Mouse (Mus musculus) mature B cell (primary cell): ENCODE results near the gene Shroom3.

Experiments
- in situ Hi-C: fragments of 300-500 bp; cut with MboI; formaldehyde crosslinking; loops from 2 replicates; pipeline ENCODE4 v1.14.3; 2019

The Shroom3 gene

GRCm38 (mm10) chr5:92698131-92698836 lies 15.0 kb downstream of the Shroom3 start:
- in situ Hi-C loops: no loop called here

- in situ Hi-C loops: no loop called here
Measured at GRCm38 (mm10) chr5:92698837-92699529, 15.7 kb downstream of the Shroom3 start.

DNA sequence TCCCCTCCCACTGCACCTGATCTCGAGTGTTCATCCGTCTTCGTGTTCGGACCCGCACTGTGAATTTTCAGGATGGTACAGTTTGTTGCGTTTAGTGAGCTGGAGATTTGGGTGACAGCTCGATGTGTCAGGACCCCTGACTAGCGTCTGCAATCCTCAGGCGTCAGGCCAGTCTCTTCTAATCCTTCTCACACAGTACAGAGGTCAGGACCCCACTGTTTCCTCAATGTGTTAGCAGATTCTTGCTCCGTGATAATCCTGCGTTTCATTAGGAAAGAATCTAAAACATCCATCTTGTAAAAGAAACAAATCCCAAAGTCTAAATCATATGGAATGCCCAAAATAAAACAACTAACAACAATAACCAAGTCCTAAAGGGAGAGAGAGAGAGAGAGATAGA lies 18.5 kb downstream of the Shroom3 start:
- in situ Hi-C loops: no loop called here

- in situ Hi-C loops: no loop called here
Measured at GRCm38 (mm10) chr5:92703671-92704070, 20.4 kb downstream of the Shroom3 start.

- in situ Hi-C loops: no loop called here
Measured at GRCm38 (mm10) chr5:92707921-92708491, 24.8 kb downstream of the Shroom3 start.

DNA sequence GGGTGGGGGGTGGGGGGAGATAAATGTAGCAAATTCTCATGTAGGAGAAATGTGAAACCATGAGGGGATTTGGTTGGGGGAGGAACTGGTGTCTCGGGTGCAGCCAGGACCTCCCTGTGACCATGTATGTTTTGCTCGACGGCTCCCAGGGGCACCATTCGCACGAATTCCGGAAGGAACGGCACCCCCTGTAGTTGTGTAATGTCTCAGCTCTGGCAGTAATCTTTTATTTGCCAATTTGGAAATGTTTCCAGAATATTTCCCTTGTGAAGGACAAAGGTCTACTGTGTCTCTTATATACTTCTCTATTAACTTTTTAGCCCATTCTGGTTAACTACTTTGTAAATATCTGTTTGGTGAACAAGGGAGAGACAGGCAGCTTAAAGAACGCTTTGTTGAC lies 27.5 kb downstream of the Shroom3 start:
- in situ Hi-C loops: no loop called here

GRCm38 (mm10) chr5:92711666-92712290 lies 28.5 kb downstream of the Shroom3 start:
- in situ Hi-C loops: no loop called here

DNA sequence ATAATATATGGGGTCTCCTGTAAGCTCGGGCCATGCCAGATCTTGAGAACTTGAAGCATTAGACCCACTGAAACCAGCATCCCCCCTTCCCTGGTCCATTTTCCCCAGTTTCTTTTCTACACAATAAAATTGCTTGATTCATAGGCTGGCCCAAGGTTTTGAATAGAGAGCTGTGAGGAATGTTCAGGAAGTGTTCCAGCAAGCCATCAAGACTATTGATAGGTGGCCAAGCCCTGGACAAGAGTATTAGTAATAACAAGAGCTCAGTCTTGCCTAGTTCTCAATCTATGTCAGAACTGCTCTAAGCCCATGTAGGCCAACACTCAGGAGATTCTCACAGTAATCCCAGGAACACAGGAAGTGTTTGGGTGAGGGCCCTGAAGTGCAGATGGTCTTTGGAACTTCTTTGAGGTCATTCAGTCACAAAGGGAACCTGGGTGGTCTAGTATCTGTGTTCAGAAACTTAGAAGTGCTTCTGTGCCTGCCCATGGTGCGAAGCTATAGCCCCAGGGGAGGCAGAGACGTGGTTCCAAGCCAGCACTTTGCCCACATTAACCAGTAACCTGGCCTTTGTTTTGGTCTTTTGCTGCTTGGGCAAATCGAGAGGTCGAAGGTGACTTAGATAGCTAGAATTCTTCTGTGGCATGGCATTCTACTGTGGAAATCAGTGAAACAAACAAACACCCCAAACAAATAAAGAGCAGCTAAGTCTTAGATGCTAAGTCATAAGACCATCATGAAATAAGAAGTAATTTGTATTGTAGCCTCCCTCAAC lies 29.6 kb downstream of the Shroom3 start:
- in situ Hi-C loops: no loop called here

GRCm38 (mm10) chr5:92714886-92715285 lies 31.7 kb downstream of the Shroom3 start:
- in situ Hi-C loops: no loop called here

- in situ Hi-C loops: no loop called here
Measured at GRCm38 (mm10) chr5:92715319-92715718, 32.1 kb downstream of the Shroom3 start.

DNA sequence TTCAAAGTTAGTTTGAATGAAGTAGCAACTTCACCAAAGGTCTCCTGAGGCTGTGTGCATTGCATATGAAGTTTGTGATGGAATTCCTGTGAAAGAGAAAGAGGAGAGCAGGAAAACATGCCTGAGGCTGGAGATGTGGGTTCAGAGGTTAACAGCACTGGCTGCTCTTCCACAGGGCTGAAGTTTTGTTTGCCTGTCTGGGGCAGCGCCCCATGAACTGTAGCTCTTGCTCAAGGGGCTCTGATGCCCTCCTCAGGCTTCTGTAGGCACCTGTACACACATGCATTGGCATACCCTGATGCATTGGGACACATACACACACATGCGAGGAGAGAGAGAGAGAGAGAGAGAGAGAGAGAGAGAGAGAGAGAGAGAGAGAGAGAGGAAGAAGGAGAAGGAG lies 32.7 kb downstream of the Shroom3 start:
- in situ Hi-C loops: no loop called here

DNA sequence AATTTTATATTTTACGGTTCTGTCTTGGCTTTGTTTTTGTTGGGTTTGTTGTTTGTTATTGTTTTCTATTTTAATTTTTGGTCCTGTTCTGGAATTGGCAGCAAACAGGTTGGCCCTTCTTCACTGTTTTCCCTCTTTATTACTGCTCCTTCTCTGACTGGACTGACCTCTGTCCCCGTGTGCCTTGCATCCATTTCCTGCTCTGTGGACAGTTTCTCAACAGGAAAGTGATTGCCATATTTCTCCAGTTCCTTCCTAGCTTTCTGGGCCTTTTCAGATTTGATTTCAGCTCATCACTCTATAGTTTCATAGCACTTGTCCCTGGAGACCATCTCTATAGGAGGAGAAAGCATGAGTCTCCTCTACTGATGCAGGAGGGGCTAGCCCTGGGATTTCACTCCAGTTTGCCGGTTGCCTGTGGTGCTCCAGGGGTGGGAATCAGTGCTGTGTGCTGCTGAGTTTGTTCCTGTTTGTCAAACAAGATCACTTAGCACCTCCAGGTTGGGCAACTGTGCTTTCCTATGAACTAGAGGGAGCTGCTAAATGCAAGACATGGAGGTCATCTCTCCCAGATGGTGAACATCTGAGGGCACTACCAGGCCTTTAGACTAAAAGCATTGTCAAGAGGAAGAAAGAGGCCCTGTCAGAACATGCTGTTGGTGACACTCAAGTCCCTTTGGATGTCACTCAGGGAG lies 34.6 kb downstream of the Shroom3 start:
- in situ Hi-C loops: no loop called here

DNA sequence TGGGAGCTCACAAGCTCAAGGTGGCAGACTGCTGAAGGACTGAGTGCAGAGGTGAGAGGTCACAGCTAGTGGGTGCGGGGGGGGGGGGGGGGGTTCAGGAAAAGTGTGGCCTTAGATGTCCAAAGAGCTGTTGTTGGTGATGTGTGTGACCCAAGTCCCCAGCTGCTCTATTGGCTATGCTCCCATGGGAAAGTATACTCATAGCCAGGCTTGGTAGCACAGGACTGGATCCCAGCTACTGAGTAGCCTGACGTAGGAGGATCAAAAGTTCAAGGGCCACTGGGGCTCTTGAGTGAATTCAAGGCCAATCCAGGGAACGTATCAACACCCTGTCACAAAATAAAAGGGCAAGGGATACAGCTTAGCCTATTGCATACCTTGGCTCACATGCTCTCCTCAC lies 35.6 kb downstream of the Shroom3 start:
- in situ Hi-C loops: no loop called here

DNA sequence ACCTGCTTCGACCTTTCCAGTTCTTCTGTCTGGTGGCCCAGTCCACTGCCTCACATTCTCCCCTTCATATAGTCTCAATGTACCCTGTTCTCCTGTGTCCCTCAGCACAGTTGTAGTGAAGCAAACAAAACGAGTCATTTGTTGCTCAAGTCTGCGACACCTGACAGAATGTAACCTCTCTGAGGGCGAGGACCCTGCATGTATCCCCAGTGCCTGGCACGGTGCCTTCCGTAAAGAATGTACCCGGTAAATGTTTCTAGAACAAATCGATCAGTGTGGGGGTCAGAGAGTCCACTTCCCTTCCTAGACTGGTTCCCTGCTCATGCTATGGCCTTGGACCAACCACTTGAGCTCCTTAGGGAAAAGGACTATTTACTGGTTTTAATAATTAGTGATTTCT lies 38.4 kb downstream of the Shroom3 start:
- in situ Hi-C loops: no loop called here

- in situ Hi-C loops: no loop called here
Measured at GRCm38 (mm10) chr5:92725935-92726334, 42.7 kb downstream of the Shroom3 start.

GRCm38 (mm10) chr5:92728252-92728828 lies 45.1 kb downstream of the Shroom3 start:
- in situ Hi-C loops: no loop called here

DNA sequence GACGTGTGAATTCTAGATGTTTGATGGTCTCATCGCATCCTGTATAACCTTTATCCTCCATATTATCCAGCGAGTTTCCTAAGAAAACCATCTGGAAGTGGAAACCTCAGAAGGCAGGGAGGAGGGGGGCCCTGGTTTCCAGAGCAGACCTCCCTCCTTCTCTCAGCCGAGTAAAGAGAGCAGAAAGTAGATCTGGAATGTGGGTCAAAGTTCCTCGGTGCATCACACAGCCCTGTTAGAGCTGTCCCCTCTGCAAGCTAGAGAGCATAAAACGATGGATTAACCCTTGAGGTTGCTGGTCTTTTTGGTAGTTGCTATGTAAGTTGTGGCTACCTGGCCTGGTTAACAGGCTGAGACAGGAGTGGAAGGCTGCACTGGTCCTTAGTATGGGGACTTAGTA lies 46.0 kb downstream of the Shroom3 start:
- in situ Hi-C loops: no loop called here

DNA sequence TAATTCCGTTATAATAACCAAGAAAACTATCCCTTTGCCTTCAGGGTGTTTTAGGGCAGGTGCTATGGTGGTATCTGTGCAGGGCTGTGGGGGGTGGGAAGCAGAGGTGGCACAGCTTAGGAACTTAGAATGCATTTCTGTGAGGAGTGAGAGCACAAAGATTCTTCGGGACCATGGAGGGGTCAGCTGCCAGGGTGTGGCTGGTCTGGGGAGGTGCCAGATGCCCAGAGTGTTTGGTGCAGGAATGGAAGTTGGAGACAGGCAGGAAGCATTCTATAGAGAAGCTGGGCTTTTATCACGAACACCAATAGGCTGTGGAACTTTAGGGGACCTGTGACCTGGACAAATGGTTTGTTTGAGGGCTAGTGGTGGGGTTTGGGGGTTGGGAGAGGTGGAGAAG lies 58.6 kb downstream of the Shroom3 start:
- in situ Hi-C loops: no loop called here

DNA sequence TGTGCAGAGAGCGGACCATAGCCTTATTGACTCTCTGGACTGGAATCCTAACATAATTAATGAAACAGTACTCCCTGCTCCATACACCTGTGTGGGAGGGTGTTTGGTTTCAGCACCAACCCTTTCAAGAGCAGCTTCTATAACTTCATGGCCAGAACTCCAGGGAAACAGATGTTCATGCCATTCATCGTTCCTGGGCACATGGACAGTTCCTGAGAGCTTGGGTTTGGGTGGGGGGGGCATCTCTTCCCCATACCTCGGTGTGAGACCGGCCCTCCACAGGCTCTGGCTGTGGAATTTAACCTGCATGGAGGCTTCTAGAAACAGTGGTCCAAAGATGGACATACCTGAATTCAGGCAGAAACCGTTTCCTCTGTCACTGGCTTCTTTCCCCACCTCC lies 59.5 kb downstream of the Shroom3 start:
- in situ Hi-C loops: no loop called here

DNA sequence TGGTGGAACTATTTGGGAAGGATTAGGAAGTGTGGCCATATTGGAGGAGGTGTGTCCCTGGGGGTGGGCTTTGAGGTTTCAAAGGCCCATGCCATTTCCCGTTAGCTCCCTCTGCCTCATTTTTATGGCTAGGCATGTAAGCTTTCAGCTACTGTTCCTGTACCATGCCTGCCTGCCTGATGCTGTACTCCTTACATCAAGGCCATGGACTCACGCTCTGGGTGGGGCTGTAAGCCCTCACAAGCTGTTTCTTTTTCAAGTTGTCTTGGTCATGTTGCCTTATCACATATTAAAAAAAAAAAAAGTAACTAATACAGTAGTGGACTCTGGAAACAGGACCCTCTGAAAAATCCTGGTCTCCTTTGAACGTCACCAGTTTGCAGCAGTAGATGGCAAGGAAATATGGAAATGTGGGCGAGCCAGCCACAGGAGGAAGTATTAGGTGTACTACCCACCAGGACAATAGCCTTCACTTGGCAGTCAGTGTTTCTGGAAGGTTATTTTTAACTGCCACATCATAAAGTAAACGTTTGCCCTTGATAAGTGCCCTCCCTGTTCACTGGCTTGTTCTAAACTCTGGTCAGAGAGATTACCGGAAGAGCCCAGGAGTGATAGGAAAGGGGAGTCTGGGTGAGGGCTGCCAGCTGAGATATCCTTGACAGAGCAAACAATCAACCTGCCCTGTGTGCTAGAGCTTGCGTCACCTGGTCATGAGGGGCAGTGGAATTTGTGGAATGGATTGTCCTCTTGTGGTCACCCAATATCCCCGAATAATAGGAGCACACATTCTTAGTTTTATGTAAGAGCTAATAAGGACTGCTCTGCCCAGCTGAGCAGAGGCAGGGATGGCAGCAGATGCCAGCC lies 62.4 kb downstream of the Shroom3 start:
- in situ Hi-C loops: no loop called here
